Mouse (Mus musculus) CD4-positive, CD25-positive, alpha-beta regulatory T cell, adult 4 months (primary cell): ENCODE measurements at regions not wholly inside any gene's neighbourhood (a gene's known extent, or its start where the extent isn't known, plus 50 kb on each side); places are given as distances from the start of the nearest gene placed in this dataset.

Source experiments
- ATAC-seq: one replicate; pipeline ENCODE4 v1.8.0; 2017

DNA sequence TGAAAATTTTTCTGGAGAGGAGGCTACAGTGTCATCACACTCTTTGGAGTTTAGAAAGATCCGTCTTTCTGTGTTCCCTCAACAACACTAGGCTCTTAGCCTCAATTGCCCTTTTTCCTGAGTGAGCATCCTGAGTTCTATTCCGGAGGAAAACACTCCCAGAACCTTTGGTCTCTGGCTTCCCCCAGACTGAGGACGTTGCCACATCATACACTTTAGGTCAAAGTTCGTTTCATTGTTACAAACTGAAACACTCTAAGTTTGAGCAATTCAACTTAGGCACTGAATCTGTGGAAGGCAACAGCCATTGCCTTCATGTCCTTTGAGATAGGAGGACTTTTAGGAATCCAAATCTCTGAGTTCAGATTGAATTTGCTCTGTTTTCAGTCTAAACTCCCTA is 85.0 kb downstream of the Arl4a start:
- no peak for ATAC-seq

DNA sequence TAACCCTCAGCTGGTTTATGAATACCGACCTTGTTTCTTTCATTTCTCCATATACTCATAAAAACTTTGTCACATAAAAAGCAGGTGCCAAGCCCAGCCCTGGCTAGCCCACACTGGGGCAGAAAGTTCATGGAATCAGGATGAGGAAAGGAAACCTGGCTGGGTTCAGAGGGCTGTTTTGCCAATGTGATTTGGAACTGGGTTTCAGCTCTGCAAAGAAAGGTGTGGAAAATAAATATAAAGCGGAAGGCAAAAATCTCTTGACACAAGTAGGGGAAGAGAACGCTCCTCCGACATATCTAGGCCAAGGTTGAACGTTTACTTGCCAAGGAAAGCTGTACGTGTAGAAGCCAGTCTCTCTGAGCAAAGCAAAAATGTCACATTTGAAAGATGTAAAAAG is 85.9 kb downstream of the Arl4a start:
- ATAC-seq = no peak

GRCm38 (mm10) chr12:39950270-39950801 is 87.5 kb downstream of the Arl4a start:
- no peak for ATAC-seq

DNA sequence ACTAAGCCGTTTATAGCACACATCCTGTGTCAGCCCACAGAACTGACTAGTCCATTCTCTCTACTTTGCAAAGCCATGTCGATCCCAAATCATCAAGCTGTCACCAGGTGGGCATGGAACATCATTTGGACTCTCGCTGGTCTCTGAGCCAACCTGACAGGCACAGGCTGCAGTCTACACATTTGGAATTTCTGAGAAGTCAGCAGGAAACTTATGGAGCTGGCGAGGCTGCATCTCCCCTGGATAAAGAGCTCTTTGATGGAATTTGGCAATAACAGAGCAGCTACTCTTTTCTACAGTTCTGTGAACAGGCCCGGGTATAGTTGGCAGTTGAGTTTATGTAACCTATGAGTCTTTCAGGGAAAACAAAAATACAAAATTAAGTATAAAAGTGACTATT is 94.9 kb downstream of the Arl4a start:
- ATAC-seq = no peak

GRCm38 (mm10) chr12:39941162-39941561 is 96.7 kb downstream of the Arl4a start:
- ATAC-seq = no peak

GRCm38 (mm10) chr12:39939017-39939416 is 98.8 kb downstream of the Arl4a start:
- ATAC-seq = no peak

DNA sequence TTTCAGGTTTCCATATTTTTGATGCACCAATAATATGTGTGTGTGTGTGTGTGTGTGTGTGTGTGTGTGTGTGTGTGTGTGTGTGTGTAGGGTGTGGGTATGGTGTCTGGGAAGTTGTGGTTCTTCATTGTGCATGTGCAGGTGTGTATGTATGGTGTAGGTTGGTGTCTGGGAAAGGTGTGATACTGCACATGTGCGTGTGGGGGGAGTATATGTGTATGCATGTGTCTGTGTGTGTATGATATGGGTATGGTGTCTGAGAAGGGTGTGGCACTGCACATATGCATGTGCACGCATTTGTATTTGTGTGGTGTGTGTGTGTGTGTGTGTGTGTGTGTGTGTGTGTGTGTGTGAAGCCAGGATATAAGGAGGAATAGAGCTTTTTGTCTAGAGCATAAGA is 99.6 kb downstream of the Arl4a start:
- ATAC-seq = no peak

DNA sequence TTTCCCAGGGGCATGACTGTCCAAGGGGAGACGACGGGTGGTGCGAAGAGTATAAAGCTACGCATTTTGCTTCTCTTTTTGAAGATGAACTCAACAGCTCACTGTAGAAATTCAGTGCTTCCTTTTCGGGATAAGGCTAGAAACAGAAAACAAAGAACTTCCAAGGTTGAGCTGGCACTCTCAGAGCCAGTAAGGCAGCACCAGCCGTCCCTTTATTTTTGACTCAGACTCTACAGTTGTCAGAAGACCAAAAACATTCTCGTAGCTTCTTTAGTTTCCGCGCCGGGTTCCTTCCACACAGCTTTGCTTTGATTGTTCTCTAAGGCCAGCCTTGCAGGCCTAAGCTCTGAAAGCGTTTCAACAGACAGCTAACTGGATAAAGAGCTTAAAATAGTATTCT is 101.5 kb downstream of the Arl4a start:
- ATAC-seq = no peak

DNA sequence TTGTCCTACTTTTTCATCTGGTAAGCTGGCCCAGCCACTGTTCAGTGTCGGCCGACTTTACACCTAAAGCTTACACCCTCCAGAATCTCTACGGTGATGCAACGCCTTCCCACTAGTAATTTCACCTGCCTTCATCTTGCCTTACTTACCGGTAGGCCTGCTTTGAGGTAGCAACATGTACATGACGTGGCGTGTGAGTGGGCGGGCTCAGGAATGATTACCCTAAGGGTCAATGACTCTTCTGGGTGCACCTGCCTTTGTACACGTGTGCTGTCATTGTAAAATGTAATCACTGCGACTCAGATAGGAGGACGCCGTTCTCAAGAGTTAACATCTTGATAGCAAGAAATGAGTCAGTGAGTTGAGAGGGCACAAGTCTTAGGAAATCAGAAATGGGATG is 102.0 kb downstream of the Arl4a start:
- ATAC-seq = no peak

- ATAC-seq = no peak
Observed at GRCm38 (mm10) chr12:39934877-39935276, 102.9 kb downstream of the Arl4a start.

GRCm38 (mm10) chr12:39931251-39931650 is 106.6 kb downstream of the Arl4a start:
- ATAC-seq = no peak

DNA sequence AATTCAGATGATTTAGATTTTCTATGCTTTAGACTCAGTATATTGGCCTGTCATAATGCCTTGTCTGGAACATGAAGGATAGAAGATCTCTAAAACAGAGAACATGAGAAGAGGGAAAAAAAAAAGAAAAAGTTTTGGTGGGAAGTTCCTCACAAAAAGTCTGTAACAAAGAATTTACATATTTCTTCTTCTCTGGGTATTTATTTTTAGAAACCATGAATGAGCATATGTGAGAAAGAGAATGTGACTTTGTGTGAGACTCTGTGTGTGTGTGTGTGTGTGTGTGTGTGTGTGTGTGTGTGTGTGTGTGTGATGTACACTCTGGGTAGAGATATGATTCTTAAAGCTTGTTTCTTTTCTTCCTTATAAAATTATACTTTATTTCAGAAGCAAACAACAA is 109.9 kb downstream of the Arl4a start:
- ATAC-seq = no peak

- ATAC-seq = no peak
Observed at GRCm38 (mm10) chr12:39927014-39927413, 110.8 kb downstream of the Arl4a start.

- ATAC-seq = no peak
Observed at GRCm38 (mm10) chr12:39921481-39921880, 116.3 kb downstream of the Arl4a start.

DNA sequence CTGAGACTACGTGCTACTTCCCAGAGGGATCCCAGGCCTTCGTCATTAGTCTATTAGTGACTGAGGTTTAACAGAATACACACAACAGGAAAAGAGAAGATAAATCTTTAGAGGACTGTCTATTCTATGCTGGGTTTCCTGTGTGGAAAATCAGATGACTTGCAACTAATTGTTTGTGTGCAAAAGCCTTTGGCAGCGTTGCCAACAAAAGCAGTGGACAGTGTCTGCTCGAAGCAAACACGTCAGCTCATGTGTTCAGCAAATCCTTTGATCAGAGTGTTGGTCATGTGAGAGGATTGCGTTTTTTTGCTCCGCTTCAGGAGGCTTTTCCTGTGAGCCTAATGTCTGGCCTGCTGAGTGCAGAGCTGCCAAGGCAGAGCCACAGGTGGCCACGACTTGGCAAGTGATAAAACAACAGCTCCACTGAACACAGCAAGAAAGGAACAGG is 117.3 kb downstream of the Arl4a start:
- ATAC-seq = no peak

GRCm38 (mm10) chr12:39919909-39920308 is 117.9 kb downstream of the Arl4a start:
- no peak for ATAC-seq

DNA sequence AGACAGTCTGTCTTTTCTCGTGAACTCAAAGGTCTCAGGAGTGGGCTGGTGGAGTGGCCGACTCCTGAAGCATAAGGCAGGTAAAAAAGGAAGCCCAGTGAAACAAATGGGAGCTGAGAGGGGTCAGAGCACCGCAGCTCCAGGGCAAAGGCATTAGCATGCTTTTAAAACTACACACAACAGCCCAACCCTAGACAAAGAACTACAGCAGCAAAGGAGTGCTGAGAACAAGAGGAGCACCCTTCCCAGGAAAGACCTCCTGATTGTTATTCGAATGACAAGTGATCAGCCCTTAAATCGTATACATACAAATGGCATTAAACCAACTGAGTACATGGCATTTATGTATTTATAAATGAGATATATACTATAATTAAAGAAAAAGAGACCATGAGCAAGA is 149.3 kb downstream of the Arl4a start:
- ATAC-seq = no peak

- no peak for ATAC-seq
Observed at GRCm38 (mm10) chr12:39885366-39885765, 152.5 kb downstream of the Arl4a start.

- no peak for ATAC-seq
Observed at GRCm38 (mm10) chr12:39880309-39880708, 157.5 kb downstream of the Arl4a start.

GRCm38 (mm10) chr12:39873917-39874316 is 163.9 kb downstream of the Arl4a start:
- no peak for ATAC-seq

DNA sequence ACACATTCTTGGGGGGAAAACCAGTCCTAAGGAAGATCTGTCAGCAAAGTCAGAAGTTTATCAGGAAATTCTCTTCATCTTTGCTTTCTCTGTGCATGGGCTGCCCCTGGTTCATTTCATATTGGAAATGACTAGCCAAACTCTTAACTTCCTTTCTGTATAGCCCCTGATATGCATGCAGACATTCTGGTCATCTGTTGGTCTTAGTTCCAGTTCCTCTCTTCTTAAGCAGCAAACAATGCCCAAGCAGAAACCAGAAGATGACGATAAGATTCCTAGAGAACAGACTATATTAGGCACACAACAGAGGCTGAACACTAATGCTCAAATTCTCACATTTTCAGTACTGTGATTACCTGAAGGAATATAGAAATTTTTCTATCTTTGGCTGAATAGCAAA is 176.0 kb downstream of the Arl4a start:
- ATAC-seq = no peak

DNA sequence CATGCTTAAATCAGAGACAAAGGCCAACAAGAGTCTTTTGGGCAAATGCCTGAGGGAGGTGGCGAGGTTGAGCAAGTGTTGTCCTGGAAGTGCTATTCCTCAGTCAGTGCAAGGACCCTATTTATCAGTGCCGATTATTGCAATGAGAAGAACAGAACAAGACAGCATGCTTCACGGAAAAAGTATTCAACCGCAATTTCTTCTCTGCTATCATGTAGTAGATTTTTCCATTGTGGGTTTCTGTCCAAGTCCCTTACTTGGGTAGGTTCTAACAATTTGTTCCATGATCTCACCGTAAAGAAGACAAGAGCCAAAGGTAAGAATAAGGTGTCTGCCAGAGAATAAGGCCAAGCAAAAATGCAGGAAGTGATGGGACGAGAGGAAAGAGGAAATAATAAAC is 186.2 kb downstream of the Arl4a start:
- ATAC-seq = peak; percentile 84

DNA sequence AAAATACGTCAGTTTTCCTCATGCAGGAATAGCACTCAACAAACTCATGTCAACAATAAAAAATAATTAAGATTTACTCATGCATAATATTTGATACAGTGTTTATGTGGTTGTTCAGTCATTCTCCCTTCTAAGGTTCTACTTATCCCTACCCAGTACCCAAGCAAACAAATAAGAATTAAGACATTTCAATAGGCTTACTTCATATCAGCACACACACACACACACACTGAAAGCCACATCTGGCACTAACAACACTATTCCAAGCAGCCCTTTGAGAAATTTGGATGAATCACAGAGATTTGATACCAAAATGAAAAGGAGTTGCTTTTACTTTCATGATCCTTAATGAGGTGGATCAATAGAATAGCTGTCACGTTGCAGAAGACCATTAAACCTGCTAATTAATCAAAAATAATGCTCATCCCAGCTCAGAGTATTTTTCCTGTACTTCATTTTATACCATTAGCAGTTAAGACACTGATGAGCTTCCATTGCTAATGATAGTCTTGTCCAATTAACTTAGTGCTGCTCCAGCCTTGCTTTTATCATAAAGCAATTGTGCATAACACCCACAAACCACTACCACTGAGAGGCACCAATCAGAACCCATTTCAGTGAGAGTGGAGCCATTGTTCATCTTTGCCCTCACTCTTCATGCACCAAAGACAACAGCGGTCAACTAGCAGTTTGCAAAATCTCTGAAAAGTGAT is 188.3 kb downstream of the Arl4a start:
- no peak for ATAC-seq

DNA sequence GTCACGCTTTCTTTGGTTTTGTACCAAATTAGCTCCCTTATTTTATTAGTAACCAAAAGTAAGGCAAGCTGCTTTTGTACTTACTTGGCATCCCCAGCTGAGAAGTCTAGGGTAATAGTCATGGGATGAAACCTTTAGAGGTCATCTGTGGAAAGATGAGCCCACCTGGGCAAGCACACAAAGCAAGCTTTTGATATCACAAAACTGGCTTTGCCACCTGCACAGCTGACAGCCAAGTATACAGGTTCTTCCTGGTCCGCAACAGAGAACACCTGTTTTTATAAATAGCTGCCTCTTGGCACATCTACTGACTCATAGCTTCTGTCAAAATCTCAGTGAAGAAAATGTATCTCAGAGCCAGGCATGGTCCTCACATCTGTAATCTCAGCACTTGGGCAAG is 197.2 kb downstream of the Arl4a start:
- no peak for ATAC-seq

- no peak for ATAC-seq
Observed at GRCm38 (mm10) chr12:39840179-39840578, 197.6 kb downstream of the Arl4a start.
